Mouse (Mus musculus) layer of hippocampus, postnatal 36 days (tissue): ENCODE results near the gene Drosha. TPM values are rescaled to one million over a fixed set of nuclear protein-coding genes. Genes with fewer than 3 reads are reported as not detected.

Experiments
- DNase-seq, 2 experiments: peaks; one replicate each; pipeline ENCODE4 v3.0.0; 2022
- microRNA-seq, 2 experiments: library from miRNA; unstranded; fragments of <30 nt; microRNA quantifications; one replicate each; pipeline ENCODE4 v1.2.0; 2021
- total RNA-seq, 2 experiments: library from RNA; stranded (reverse); gene quantifications; 2 replicates each; pipeline ENCODE4 v1.2.3; 2021

The Drosha gene
- total RNA-seq, 2 experiments from 2014 or later = 84.6 to 85.6 TPM

DNA sequence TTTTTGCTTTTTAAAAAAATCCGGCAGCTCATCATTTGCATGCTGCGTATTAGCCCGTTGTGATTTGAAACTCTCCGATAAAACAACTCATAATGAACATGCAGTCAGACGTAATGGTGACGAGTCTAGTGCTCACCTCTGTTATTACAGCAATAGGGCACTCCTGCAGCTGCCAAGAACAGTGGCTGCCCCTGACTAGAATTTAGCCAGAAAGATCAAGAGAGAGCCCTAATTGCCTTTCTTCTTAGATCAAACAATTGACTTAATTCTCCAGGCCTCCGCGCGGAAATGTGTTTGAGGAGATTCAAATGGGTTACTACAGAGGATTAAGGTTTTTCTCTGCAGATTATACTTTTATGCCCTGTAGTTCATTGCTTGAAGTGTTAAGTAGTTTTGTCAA, 116.5 kb downstream of the Drosha start:
- DNase-seq = no peak

DNA sequence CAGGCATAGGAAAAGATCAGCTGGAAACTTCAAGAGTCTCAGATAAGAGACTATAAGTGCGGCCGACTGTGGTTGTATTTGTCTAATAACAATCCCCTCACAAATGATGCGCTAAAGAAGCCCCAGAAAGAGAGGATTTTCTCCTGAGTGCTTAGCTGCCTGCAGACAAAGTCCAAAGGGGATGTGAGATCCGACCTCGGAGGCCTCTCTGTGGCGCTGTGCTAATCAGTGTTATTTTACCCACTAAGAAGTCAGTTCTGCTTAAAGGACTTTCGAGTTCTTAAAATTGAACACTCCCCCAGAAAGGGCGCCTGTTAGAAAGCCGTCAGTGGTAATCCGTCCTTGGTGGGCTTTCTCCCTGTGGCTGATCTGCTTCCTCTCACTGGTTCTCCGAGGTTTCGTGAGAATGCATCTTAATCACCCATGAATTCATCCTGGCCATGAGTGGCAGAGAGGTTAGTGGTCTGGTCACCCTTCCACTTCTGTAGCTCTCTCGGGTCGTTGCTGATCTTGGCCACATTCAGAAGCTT, 117.1 kb downstream of the Drosha start:
- DNase-seq = no peak

DNA sequence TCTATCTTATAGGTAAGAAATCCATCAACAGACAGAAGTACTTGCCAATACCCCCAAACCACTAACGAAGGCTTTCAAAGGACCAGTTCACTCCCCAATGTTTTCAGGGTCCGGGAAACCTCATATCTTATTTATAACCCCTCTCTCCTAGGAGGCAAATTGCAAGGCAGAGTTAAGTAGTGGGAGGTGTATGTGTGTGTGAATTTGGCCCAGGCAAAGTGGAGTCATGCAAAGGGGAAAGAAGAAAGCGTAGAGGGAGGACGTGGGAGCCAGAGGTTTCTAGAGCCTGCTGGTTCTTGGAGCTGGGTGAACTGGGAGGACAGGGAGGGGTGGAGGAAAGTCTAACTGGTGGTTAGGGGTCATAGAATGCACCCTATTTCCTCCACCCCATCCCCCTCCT, 117.8 kb downstream of the Drosha start:
- no peak for DNase-seq

DNA sequence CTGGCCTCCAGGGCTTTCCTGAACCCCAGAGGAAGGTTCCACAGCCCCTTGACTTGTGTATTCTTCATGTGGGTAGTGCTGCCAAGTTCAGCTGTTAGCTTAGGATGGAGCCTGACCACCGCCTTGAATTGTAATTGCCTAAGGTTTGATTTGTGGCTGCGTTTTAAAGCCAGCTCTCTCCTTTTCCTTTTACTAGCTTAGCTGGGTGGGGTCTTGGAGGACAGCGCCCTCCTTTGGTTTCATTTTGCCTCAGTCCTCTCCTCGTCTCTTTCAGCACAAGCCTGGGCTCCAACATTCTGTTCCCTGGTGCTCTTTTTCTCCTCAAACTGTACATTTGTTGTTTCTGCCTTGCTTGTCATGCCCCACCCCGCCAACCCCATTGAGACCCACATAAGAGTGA, 133.4 kb downstream of the Drosha start:
- DNase-seq = no peak

DNA sequence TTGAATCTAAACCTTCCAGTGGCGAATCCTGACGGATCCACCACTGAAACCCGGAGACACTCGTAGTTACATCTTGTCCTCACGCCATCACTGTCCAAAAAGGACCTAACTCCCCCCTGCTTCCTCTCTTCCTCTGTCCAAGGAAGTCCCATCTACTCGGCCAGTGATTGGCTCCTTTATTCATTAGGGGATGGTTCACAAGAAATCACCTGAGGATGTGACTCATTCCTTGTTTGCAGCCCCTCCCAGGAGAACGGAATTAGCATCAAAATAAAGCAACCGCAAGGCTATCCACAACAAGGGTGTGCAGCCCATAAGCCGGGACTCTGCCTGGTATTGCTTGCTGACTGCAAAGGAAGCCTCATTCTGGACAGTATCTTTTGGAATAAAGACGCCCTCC, 137.6 kb downstream of the Drosha start:
- no peak for DNase-seq

DNA sequence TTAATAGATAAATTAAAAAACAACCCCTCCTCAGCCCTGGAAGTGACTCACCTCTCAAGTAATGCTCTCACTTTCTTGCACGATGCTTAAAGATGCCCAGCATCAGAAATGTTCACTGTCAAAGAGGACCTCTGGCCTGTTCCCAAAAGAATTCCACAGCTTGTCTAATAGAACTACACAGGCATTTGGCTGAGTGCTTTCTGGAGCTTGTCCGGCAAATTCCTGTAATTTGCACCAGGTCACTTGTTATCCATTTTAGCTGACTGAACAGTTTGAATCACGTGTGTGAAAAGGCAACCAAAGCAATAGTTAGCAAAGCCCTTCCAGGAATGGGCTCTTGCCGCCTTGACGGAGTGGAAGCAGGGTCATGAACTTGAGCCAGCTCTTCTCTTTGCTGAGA, 140.6 kb downstream of the Drosha start:
- DNase-seq = no peak

DNA sequence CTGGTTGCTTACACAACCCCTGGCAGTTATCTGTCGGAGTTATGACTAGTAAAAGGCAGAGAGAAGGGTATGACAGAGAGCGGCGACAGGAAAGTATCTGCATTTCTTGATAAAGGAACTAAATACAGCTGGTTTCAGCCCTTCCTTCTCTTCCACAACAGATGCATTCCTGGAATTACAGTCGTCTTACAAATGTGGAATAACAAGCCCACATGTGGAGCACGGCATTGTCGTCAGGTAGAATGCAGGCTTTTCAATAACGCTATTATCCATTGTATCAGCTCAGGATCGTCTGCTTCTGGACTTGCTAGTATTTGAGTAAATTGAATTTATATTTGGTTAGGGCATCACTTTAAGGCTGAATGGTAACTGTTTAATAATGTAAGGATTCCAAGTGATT, 144.2 kb downstream of the Drosha start:
- DNase-seq = no peak

DNA sequence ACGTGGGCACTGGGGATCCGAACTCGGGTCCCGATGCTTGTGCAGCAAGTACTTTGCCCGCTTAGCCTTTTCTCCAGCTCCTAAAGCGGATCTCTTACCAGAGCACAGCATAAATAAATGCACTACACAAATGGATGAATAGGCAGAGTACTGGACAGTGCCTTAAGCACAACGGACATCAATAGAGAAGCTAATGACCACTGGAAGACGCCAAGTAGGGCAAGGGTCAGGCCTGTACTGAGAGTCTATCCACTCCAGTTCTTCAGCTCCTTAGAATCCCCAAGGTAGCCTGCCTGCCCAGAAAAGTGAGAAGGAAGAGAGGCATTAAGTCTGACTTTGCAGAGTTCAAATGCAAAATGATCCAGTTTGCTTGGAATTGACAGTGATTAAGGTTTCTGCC, 147.8 kb downstream of the Drosha start:
- no peak for DNase-seq

Small RNAs within 50 kb of the gene (microRNA-seq; reads per million reads assigned to microRNA genes)
- 0 reads per million in 2 experiments for gene Gm47288

Other genes starting within 250 kb of the Drosha start
- 10 to 100 TPM; 44.1 to 71.4 TPM for gene Pdzd2, start 84.9 kb upstream of the Drosha start, total RNA-seq
- gene 6030458C11Rik, start 166 bp upstream of the Drosha start, total RNA-seq = 10 to 100 TPM; 26.7 to 31.5 TPM